Mouse (Mus musculus) c-Kit-positive CD71-positive TER-119-negative erythroid progenitor cells, embryonic 14.5 days (primary cell): ENCODE measurements at regions not wholly inside any gene's neighbourhood (a gene's known extent, or its start where the extent isn't known, plus 50 kb on each side); places are given as distances from the start of the nearest gene placed in this dataset.

Source experiments
- DNase-seq: peaks from one replicate; pipeline ENCODE4 v3.0.0-alpha.2; 2013; ENCODE audit warnings: low read depth

DNA sequence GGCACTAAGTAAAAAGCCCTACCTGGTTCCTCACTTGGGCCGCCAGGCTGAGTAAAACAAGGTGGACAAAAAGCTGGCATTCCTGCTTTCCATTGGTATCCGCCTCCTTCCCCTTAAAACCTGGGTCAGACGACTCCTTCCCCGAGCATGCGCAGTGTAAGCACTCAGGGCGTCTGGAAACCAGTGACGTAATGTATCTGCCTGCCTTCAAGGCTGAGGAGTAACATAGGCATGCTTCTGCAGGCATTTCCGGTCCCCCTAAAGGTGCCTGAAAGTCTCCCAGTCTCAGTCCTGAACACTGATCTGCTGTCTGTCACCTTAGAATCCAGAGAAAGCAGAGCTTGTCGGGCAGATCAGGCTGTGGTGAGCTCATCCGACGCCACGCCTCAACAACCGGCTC lies 140.7 kb downstream of the Cd24a start:
- no peak for DNase-seq

GRCm38 (mm10) chr10:43721356-43721755 lies 143.3 kb downstream of the Cd24a start:
- DNase-seq, result no peak

GRCm38 (mm10) chr10:43722164-43722563 lies 144.1 kb downstream of the Cd24a start:
- no peak for DNase-seq

DNA sequence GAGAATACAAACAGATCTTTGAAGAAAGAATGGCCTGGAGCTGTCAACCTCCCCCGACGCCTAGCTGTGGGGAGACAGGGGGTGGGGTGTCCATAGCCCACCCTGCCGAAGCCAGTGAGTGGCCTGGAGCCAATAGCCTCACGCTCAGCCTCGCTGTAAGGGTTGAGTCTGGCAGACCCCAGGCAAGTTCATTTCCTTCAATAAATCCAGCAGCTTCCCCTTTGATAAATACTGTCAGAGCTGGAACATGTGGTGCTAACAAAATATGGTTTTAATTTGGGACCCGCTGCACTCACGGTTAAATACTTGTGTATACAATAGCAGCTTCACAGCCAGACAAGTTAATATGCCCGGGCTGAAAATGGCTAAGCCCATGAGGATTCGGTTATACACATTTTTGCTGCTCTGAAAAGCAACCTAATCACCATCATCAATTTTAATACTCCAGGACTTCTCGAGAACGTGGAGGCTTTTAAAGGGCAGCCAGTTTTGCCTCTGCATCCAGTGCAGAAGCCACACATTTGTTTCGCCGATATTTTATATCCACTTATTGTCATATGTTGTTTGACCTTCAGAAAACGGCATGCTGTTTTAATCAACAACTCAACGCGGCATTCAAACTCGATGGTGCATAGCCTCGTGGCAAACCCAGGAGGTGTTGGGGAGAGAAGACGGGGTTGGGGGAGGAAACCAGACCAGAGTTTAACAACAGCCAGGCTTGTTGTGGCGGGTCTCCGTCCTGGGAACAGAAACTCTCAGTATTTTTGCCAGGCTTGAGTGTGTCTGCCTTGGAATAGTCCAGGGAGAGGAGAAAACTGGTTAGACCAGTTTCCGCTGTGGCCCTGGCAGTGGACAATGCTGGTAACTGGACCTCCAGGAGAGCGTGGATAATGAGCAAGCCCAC lies 144.9 kb downstream of the Cd24a start:
- DNase-seq, result no peak

GRCm38 (mm10) chr10:43723615-43723937 lies 145.5 kb downstream of the Cd24a start:
- DNase-seq, result no peak

- no peak for DNase-seq
Measured at GRCm38 (mm10) chr10:43727746-43728145, 149.7 kb downstream of the Cd24a start.

GRCm38 (mm10) chr10:43729184-43729583 lies 151.1 kb downstream of the Cd24a start:
- DNase-seq, result no peak

DNA sequence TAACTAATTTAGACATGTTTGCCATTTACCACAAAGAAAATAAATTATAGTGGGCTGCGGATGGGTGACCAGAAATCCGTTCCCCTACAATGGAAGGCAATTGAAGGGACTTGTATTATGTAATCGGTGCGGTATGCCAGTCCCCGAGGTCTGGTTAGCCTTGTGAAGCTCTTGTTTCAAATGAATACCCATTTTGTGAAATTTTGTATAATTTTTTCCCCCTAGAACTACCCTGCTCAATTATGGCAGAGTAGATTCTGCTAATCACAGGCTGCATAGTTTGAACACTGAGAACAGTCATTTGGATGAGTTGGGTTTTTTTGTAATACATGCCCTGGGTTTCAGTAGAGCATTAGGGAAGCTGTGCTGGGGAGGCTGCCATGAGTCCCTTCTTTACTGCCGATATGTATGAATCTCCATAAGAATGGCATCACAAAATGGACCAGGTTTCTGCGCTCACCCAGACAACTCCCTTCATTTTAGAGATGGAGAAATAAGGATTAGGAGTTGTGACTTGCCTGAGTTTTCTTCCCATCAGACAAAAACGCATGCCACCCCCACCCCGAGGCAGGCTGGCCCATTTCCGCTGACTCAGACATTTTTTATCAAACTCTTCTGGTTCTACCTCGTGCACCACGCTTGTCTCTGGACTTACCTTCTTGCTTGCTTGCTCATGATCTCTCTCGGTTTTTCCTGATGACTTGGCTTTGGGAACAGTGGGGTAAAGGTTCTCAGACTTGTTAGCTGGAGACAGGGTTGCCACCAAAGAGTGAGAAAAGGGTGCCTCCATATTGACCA lies 155.7 kb downstream of the Cd24a start:
- no peak for DNase-seq

DNA sequence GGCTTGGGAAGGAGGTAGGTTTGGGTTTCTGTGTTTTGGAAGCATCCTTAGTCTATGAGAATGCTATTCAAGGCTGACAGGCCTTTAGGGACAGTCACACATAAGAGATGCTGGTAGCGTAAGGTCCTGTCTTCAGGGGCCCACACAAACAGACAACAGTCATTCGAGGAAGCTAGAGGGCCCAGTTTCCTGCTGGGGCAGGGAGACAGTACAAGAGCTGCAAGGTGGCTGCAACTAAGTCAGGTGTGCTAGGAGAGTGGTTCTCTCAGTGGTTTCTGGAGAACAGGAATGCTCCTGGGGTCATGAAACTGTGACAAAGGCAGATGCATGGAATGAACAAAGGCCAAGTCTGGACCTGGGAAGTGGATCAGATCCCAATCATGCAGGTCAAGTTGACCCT lies 161.1 kb downstream of the Cd24a start:
- DNase-seq, result no peak

- DNase-seq, result no peak
Measured at GRCm38 (mm10) chr10:43739718-43740117, 161.6 kb downstream of the Cd24a start.

DNA sequence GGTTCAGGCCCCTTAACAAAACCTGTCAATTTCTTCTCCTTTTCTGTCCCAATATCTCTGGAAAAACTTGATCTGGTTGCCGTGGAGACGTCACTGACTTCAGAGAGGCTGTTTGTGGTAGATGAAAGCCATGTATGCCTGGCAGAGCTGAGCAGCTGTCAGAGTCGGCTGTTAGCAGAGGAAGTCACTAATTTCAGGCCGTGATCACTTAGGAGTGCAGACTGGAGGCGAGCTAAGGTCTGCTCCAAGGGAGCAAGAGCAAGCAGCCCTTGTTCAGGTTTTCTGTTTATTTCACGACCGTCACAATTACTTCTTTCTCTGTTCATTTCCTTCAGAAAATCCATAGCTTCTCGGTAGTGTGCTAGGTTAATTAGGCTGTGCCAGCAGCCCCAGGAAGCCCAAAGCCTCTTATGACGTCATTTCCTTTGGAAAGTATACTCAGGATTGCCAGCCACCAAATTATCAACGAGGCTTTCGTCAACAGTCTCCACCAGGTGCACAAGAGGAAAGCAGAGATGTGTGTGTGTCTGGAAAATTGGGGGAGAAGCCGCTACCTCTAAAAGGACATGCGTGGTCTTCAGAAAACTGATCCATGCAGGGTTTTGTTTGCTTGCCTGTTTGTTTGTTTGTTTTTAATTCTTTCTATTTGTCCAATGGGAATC lies 161.2 kb downstream of the Qrsl1 start:
- DNase-seq, result no peak

DNA sequence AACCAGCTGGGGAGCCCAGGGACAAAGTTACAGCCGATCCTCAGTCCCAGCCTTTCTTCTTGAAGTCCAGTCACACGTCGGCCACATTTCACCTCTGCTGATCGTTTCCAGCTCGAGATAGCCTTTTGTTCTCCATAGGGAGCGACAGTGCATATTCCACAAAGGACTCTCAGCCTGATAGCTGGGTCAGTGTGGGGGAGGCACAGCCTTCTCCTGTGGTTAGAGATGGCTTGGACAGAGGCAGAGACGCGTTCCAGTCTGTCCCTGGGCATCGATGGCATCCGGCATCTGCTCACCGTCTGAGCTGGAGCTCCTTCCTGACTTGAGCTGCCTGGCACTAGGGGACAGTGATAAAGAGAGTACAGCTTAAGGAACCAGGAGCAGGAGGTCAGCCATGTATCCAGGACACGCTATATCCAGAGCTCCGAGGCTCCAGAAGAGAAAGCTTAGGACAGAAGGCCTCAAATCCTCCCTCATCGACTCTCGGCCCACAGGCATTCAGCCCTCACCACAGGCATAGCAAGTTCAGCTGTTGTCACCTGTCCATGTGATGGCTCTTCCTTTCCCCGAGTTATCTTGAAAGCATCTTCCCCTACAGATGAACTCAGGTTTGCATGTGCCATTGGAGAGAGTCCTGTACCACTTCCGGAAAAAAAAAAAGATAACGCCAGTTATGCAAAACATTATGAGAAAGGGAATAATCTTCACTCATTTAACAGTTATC lies 160.0 kb downstream of the Qrsl1 start:
- no peak for DNase-seq

DNA sequence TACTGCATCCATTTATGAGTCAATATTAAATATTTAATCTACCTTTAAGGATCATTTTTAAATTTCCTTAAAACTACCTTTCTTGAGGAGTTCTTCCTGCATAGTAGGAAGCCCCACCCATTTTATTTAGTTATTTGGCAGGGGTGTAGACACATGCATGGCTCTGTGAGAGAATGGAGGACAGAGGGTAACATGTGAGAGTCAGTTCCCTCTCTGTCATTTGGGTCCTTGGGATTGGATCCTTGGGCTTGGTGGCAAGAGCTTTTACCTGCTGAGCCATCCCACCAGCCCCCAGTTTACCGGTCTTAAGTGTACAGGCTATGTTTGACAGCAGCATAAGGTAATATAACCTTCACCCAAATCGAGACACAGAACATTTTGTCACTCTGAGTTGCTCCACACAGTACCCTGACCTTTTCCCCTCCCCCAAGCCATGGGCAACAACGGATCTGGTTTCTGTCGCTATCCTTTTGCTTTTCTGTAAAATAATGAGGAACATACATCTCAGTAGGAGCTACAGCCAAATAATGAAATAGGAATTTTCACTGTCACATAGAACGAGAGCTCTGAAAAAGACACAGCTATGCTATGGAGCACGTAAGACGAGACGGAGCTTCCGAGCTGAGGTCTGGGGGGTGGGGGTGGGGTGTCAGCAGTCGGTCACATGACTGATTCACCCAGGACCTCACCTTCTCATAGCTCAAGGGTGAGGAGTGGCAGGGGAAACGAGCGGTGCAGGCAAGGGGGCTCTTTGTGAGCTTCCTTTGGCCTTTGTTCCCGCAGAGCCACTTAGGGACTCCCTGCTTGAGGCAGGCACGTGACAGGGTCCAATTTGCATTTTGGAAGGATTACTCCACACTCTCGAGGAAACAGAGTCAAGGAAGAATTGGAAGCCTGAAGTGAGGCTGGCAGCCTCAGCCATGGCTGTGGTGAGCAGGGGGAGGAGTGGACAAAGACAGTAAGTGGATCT lies 159.2 kb downstream of the Qrsl1 start:
- DNase-seq, result no peak

GRCm38 (mm10) chr10:43743188-43744120 lies 158.1 kb downstream of the Qrsl1 start:
- no peak for DNase-seq

- no peak for DNase-seq
Measured at GRCm38 (mm10) chr10:43745931-43746630, 155.5 kb downstream of the Qrsl1 start.

GRCm38 (mm10) chr10:43746631-43747001 lies 154.9 kb downstream of the Qrsl1 start:
- no peak for DNase-seq

- DNase-seq, result no peak
Measured at GRCm38 (mm10) chr10:43747541-43747940, 154.0 kb downstream of the Qrsl1 start.

DNA sequence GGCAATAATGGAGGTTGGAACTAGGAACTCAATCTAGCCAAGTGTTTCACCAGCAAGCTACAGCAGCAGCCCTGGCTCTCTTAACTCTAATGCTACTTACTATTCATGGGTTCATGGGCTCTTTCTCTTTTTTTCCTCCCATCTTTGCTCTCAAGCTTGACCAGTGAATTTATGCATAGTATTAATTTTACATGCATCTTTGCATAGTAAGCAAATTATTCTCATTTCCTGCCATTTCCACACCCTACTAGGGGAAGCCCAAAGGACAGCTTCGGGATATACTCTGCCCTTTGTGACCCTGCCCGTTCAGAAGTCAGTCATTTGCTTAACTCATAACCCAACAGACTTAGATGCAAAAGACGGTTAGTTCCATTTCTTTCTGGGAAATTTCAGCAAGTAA lies 153.2 kb downstream of the Qrsl1 start:
- no peak for DNase-seq

DNA sequence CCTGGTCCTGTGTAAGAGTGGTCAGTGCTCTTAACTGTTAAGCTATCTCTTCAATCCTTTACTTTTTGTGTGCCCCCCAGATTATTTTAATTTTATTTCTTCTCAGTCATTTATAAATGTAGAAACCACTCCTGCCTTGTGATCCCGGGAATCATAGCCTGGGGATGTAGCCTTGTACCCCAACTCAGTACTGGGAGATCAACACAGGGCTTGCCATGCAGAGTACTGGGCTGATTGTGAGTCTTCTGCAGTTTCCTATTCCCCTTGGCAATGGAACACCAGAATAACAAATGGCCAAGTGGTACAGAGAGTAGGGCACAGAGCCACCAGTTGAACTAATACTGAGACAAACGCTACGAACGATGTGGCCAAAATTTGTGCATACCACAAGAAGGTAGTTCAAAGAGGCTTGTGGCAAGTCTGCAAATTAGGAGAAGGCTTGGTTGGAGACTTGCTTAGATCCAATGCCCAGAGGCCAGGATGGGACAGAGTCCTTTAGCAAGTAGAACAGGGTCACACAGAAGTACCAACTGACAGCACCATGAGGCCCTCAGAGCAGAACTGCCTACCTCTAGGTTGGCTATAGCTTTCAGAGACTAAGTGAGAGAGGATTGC lies 151.9 kb downstream of the Qrsl1 start:
- no peak for DNase-seq
